Mouse (Mus musculus) MEL (cell line): ENCODE data around the gene Slco3a1. TPM values are rescaled to one million over a fixed set of nuclear protein-coding genes. Genes with fewer than 3 reads are reported as not detected.

ENCODE experiments used
- DNase-seq: peaks from one replicate; pipeline ENCODE4 v3.0.0; 2011; ENCODE audit warnings: low read depth, low spot score
- H3K27ac ChIP-seq: 2 replicates; pipeline ENCODE4 v1.5.1; 2012; ENCODE audit warnings: low read depth, mild to moderate bottlenecking, control low read depth, low read length, moderate library complexity; ENCODE audit not compliant: control insufficient read depth
- H3K27me3 ChIP-seq, 2 experiments: fragments of 150-350 bp in 1 of 2; sonication (generic) in 1 of 2; 2 replicates each; pipeline ENCODE4 v1.6.1; 2012; ENCODE audit warnings: low read length in 2 of 2, mild to moderate bottlenecking in 2 of 2, improper control_type of control experiment in 1 of 2, moderate library complexity in 1 of 2; ENCODE audit not compliant: insufficient read depth in 2 of 2, control insufficient read depth in 1 of 2
- H3K36me3 ChIP-seq, 2 experiments: 2 replicates each; pipeline ENCODE4 v1.6.1; 2012 to 2014; ENCODE audit warnings: low read length in 2 of 2, improper control_type of control experiment in 1 of 2, inconsistent platforms in 1 of 2, mild to moderate bottlenecking in 1 of 2; ENCODE audit not compliant: insufficient read depth in 2 of 2, control insufficient read depth in 1 of 2
- H3K4me1 ChIP-seq, 2 experiments: fragments of 150-350 bp in 1 of 2; sonication (generic) in 1 of 2; 2 replicates each; pipeline ENCODE4 v1.6.1; 2012; ENCODE audit warnings: low read length in 2 of 2, improper control_type of control experiment in 1 of 2, mild to moderate bottlenecking in 1 of 2; ENCODE audit not compliant: insufficient read depth in 2 of 2, control insufficient read depth in 1 of 2
- H3K4me3 ChIP-seq, 2 experiments: fragments of 150-350 bp in 1 of 2; sonication (generic) in 1 of 2; 2 replicates each; pipeline ENCODE4 v1.5.1; 2012; ENCODE audit warnings: low read depth in 2 of 2, low read length in 2 of 2, mild to moderate bottlenecking in 2 of 2, moderate library complexity in 2 of 2, control low read depth in 1 of 2, improper control_type of control experiment in 1 of 2; ENCODE audit not compliant: control insufficient read depth in 1 of 2, insufficient read depth in 1 of 2
- H3K79me2 ChIP-seq: 2 replicates; pipeline ENCODE4 v1.6.1; 2012; ENCODE audit warnings: mild to moderate bottlenecking, low read length, moderate library complexity; ENCODE audit not compliant: control insufficient read depth, poor library complexity, insufficient read depth
- H3K9ac ChIP-seq: 2 replicates; pipeline ENCODE4 v1.6.1; 2012; ENCODE audit warnings: low read depth, mild to moderate bottlenecking, control low read depth, low read length, moderate library complexity; ENCODE audit not compliant: control insufficient read depth, poor library complexity, severe bottlenecking
- H3K9me3 ChIP-seq: fragments of 150-350 bp; sonication (generic); replicated peaks from 2 replicates; pipeline ENCODE4 v1.6.1; 2012; ENCODE audit warnings: mild to moderate bottlenecking, low read length, improper control_type of control experiment, moderate library complexity; ENCODE audit not compliant: insufficient read depth
- CHD2 ChIP-seq: IDR thresholded peaks from 2 replicates; pipeline ENCODE4 v1.6.1; 2011; ENCODE audit warnings: low read length, improper control_type of control experiment
- CTCF ChIP-seq, 3 experiments: IDR thresholded peaks in 2 of 3; conservative IDR thresholded peaks in 1 of 3; 2 replicates each; pipeline ENCODE4 v1.5.1; 2011 to 2012; ENCODE audit warnings: low read length in 3 of 3, low read depth in 2 of 3, mild to moderate bottlenecking in 2 of 3, improper control_type of control experiment in 1 of 3, inconsistent platforms in 1 of 3, mixed read lengths in 1 of 3, moderate library complexity in 1 of 3; ENCODE audit not compliant: control insufficient read depth in 1 of 3, insufficient read depth in 1 of 3, poor library complexity in 1 of 3, severe bottlenecking in 1 of 3
- E2F4 ChIP-seq: IDR thresholded peaks from 2 replicates; pipeline ENCODE4 v1.6.1; 2011; ENCODE audit warnings: low read depth, low read length, improper control_type of control experiment, borderline replicate concordance
- ETS1 ChIP-seq: IDR thresholded peaks from 2 replicates; pipeline ENCODE4 v1.6.1; 2012; ENCODE audit warnings: low read depth, mild to moderate bottlenecking, inconsistent platforms, low read length, improper control_type of control experiment, moderate library complexity
- GABPA ChIP-seq: IDR thresholded peaks from 2 replicates; pipeline ENCODE4 v1.6.1; 2012; ENCODE audit warnings: low read depth, mild to moderate bottlenecking, inconsistent platforms, low read length, improper control_type of control experiment, moderate library complexity
- JUND ChIP-seq: IDR thresholded peaks from 2 replicates; pipeline ENCODE4 v1.6.1; 2011; ENCODE audit warnings: low read depth, mild to moderate bottlenecking, improper control_type of control experiment, low read length
- MAFK ChIP-seq: IDR thresholded peaks from 2 replicates; pipeline ENCODE4 v1.6.1; 2011; ENCODE audit warnings: low read depth, mild to moderate bottlenecking, low read length, improper control_type of control experiment, borderline replicate concordance
- MAX ChIP-seq: IDR thresholded peaks from 2 replicates; pipeline ENCODE4 v1.6.1; 2011; ENCODE audit warnings: low read length, improper control_type of control experiment
- MEF2A ChIP-seq: IDR thresholded peaks from 2 replicates; pipeline ENCODE4 v1.6.1; 2014; ENCODE audit warnings: low read depth, mild to moderate bottlenecking, inconsistent platforms, low read length, improper control_type of control experiment; ENCODE audit not compliant: poor library complexity, insufficient replicate concordance, severe bottlenecking; ENCODE audit errors: extremely low read depth
- MXI1 ChIP-seq: IDR thresholded peaks from 2 replicates; pipeline ENCODE4 v1.6.1; 2011; ENCODE audit warnings: mild to moderate bottlenecking, low read depth, low read length, improper control_type of control experiment
- MYB ChIP-seq: IDR thresholded peaks from 2 replicates; pipeline ENCODE4 v1.6.1; 2011; ENCODE audit warnings: mild to moderate bottlenecking, low read depth, low read length, improper control_type of control experiment
- MYC ChIP-seq: IDR thresholded peaks from 2 replicates; pipeline ENCODE4 v1.6.1; 2011; ENCODE audit warnings: low read depth, mild to moderate bottlenecking, low read length, improper control_type of control experiment, moderate library complexity
- NELFE ChIP-seq: IDR thresholded peaks from 2 replicates; pipeline ENCODE4 v1.6.1; 2011; ENCODE audit warnings: low read depth, low read length, improper control_type of control experiment
- NRF1 ChIP-seq: IDR thresholded peaks from 2 replicates; pipeline ENCODE4 v1.6.1; 2014; ENCODE audit warnings: low read depth, mild to moderate bottlenecking, inconsistent platforms, low read length, improper control_type of control experiment, moderate library complexity; ENCODE audit not compliant: poor library complexity, insufficient read depth, severe bottlenecking
- POLR2A ChIP-seq, 2 experiments: IDR thresholded peaks; 2 replicates each; pipeline ENCODE4 v1.6.1; 2011 to 2012; ENCODE audit warnings: low read length in 2 of 2, mild to moderate bottlenecking in 2 of 2, control low read depth in 1 of 2, improper control_type of control experiment in 1 of 2, low read depth in 1 of 2, moderate library complexity in 1 of 2; ENCODE audit not compliant: control insufficient read depth in 1 of 2, insufficient read depth in 1 of 2, poor library complexity in 1 of 2
- POLR2AphosphoS2 ChIP-seq: IDR thresholded peaks from 2 replicates; pipeline ENCODE4 v1.6.1; 2011; ENCODE audit warnings: low read length, improper control_type of control experiment
- SIN3A ChIP-seq: IDR thresholded peaks from 2 replicates; pipeline ENCODE4 v1.6.1; 2012; ENCODE audit warnings: low read length, improper control_type of control experiment, inconsistent platforms
- SMC3 ChIP-seq: IDR thresholded peaks from 2 replicates; pipeline ENCODE4 v1.6.1; 2011; ENCODE audit warnings: low read depth, low read length, improper control_type of control experiment
- TAL1 ChIP-seq: IDR thresholded peaks from 2 replicates; pipeline ENCODE4 v1.6.1; 2012; ENCODE audit warnings: mild to moderate bottlenecking, inconsistent platforms, low read length, moderate library complexity, mixed read lengths
- TBP ChIP-seq: IDR thresholded peaks from 2 replicates; pipeline ENCODE4 v1.8.0; 2011; ENCODE audit warnings: low read depth, low read length, improper control_type of control experiment
- TCF12 ChIP-seq: IDR thresholded peaks from 2 replicates; pipeline ENCODE4 v1.6.1; 2014; ENCODE audit warnings: low read depth, mild to moderate bottlenecking, inconsistent platforms, low read length, improper control_type of control experiment, moderate library complexity
- UBTF ChIP-seq: IDR thresholded peaks from 2 replicates; pipeline ENCODE4 v1.6.1; 2012; ENCODE audit warnings: low read depth, mild to moderate bottlenecking, inconsistent platforms, low read length, improper control_type of control experiment, moderate library complexity, borderline replicate concordance; ENCODE audit not compliant: insufficient read depth
- USF1 ChIP-seq: IDR thresholded peaks from 2 replicates; pipeline ENCODE4 v1.6.1; 2014; ENCODE audit warnings: low read depth, mild to moderate bottlenecking, inconsistent platforms, low read length, improper control_type of control experiment, moderate library complexity
- ZC3H11A ChIP-seq: IDR thresholded peaks from 2 replicates; pipeline ENCODE4 v1.6.1; 2012; ENCODE audit warnings: low read depth, mild to moderate bottlenecking, inconsistent platforms, low read length, improper control_type of control experiment
- ZKSCAN1 ChIP-seq: IDR thresholded peaks from 2 replicates; pipeline ENCODE4 v1.6.1; 2012; ENCODE audit warnings: low read depth, mild to moderate bottlenecking, inconsistent platforms, low read length, improper control_type of control experiment, moderate library complexity
- ZNF384 ChIP-seq: IDR thresholded peaks from 2 replicates; pipeline ENCODE4 v1.6.1; 2012; ENCODE audit warnings: low read depth, mild to moderate bottlenecking, inconsistent platforms, low read length, improper control_type of control experiment
- polyA plus RNA-seq, 2 experiments: library from polyadenylated mRNA; stranded (reverse) in 1 of 2; unstranded in 1 of 2; fragments of >175 nt in 1 of 2; fragments of >200 nt in 1 of 2; gene quantifications; 2 replicates each; pipeline versions ENCODE4 v1.2.1 to v1.2.4; 2012; ENCODE audit warnings: low replicate concordance in 2 of 2, low read depth in 1 of 2; ENCODE audit not compliant: insufficient read length in 2 of 2, insufficient read depth in 1 of 2, missing spikeins in 1 of 2
- total RNA-seq: library from RNA; depleted of rRNA; stranded (reverse); fragments of 300-350 nt; gene quantifications from 2 replicates; pipeline ENCODE4 v1.2.3, GENCODE M21; 2012

Slco3a1 gene
- total and polyA plus RNA-seq, 3 experiments, result 17.6 to 20.9 TPM; not detected in 1

DNA sequence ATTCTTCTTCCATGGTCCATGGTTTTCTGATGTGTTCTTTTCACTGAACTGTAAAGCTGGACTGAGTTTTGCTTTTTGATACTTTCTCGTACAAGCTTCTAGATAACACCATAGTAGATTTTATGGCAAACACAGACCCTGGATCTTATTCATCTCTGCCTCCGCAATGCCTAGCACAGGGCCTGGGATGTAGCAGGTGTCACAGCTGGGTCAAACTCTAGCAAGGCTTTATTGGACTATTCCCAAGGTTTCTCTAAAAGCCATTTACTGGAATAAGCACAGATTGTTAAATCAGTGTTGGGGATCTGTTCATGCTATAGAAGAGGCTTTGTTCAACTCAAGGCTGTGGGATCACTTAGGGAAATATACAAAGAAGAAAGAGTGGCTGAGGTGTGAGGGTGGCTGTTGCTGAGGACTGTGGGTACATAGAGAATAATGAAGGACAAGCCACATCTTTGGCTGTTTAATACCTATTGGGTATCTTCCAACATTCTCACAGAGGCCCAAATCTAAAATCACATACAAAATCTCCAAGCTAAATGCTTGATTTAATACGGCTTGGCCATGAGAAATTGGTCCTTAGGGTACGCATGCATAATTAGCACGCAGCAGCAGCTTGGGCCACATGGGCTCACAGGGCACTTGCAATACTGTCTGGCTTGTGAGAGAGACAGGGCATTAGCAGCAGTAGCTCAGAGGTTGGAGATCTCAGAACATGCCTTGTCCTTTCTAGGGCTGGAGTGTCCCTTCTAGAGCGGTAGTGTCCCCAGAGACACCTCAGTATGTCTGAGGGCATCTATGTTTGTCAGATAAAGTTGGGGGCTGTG is 241.1 kb downstream of the Slco3a1 start:
- TF ChIP-seq TAL1 (no peak), SIN3A (no peak), SMC3 (no peak), GABPA (no peak), MYC (no peak), UBTF (no peak), POLR2A (IDR thresholded peaks at IDR 0.05; ENCODE audit: control insufficient read depth in 1 of 2, insufficient read depth in 1 of 2, low read depth in 1 of 2, low read length in 2 of 2, poor library complexity in 1 of 2) (no peak), TCF12 (no peak), USF1 (no peak), MYB (no peak), MXI1 (no peak), MAFK (no peak), ZKSCAN1 (no peak), MEF2A (no peak), CHD2 (no peak), ZNF384 (no peak), ETS1 (no peak), JUND (no peak), TBP (no peak)
- DNase-seq, result no peak
- no peaks in the 10 kb centered on the region for H3K9me3 ChIP-seq
- no peak overlapping the region for H3K27ac ChIP-seq
- no peak overlapping the region for H3K4me3 ChIP-seq
- no peaks in the 10 kb centered on the region; a peak in 1 of 4 replicates for H3K36me3 ChIP-seq
- no peaks in the 10 kb centered on the region for H3K79me2 ChIP-seq
- H3K27me3 ChIP-seq, result no peaks in the 10 kb centered on the region
- no peak overlapping the region for H3K9ac ChIP-seq
- no peaks in the 10 kb centered on the region for H3K4me1 ChIP-seq

DNA sequence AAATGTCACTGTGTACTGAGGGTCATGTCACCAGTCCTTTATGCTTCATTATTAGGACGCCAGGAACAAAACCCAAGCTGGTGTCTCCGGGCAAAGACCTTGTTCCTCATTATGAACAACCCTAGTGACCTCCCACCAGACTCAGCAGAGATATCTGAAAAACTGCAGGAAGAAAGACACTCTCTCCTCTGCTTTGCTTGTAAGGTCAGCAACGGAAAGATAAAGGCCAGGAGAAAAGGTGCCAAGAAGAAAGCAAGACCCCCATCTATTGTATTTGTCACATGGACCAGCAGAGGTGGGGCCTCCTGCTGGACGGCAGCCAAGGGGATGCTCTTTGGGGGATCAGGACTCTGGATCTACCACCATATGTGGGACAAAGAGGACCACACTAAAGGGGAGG is 243.0 kb downstream of the Slco3a1 start:
- TF ChIP-seq E2F4 (no peak), CTCF (IDR thresholded peaks at IDR 0.05 in 2 of 3, conservative IDR thresholded peaks at IDR 0.05 in 1 of 3; ENCODE audit: control insufficient read depth in 1 of 3, insufficient read depth in 1 of 3, low read depth in 2 of 3, low read length in 3 of 3, poor library complexity in 1 of 3, severe bottlenecking in 1 of 3) (no peak), MYB (no peak), UBTF (no peak), MYC (no peak), NRF1 (no peak), MAX (no peak), POLR2AphosphoS2 (no peak), SIN3A (no peak), ZC3H11A (no peak), NELFE (no peak), CHD2 (no peak), JUND (no peak)
- no peaks in the 10 kb centered on the region for H3K4me1 ChIP-seq
- no peaks in the 10 kb centered on the region for H3K27me3 ChIP-seq

More for the DNA sequence above, 243.0 kb downstream of the Slco3a1 start:
- no peak overlapping the region for H3K4me3 ChIP-seq
- no peaks in the 10 kb centered on the region for H3K9me3 ChIP-seq
- no peaks in the 10 kb centered on the region for H3K79me2 ChIP-seq
- DNase-seq, result no peak
- H3K9ac ChIP-seq, result no peak overlapping the region
- H3K27ac ChIP-seq, result no peak overlapping the region
- H3K36me3 ChIP-seq, result no peaks in the 10 kb centered on the region; a peak in 1 of 4 replicates
